Mouse (Mus musculus): ENCODE results near the gene Cd7.

GRCm38 (mm10) chr11:121085181-121085580, 46.0 kb upstream of the Cd7 start:
- no peak for TF ChIP-seq CTCF (IDR thresholded peaks at IDR 0.05; ENCODE audit: control insufficient read depth, insufficient read depth, low read length)
- TF ChIP-seq POLR2A (IDR thresholded peaks at IDR 0.05; ENCODE audit: borderline replicate concordance, control insufficient read depth, low read depth, low read length), result no peak

Data from bone marrow, adult 2 months (tissue).